Mouse (Mus musculus): ENCODE measurements at regions not wholly inside any gene's neighbourhood (a gene's known extent, or its start where the extent isn't known, plus 50 kb on each side); places are given as distances from the start of the nearest gene placed in this dataset.
"Not testable (repeated sequence)": the region's sequence is repeated elsewhere in the genome, so short reads cannot be mapped to it uniquely, and the experiment has no call there.

- not testable (repeated sequence) for TF ChIP-seq CTCF (IDR thresholded peaks at IDR 0.05; ENCODE audit: low read depth, low read length); POLR2A (IDR thresholded peaks at IDR 0.05; ENCODE audit: extremely low read depth, insufficient read depth, low read length)
These were observed 73.6 kb upstream of the Ttc29 start for GRCm38 (mm10) chr8:78139514-78139913.
